Mouse (Mus musculus) heart, postnatal 0 days (tissue): ENCODE measurements around the gene Gm45623.

Experiments
- CTCF ChIP-seq: IDR thresholded peaks from 2 replicates; pipeline ENCODE4 v1.5.1; 2016; ENCODE audit warnings: antibody characterized with exemption, control low read depth, low read depth
- EP300 ChIP-seq: IDR thresholded peaks from 2 replicates; pipeline ENCODE4 v1.6.1; 2016; ENCODE audit warnings: antibody characterized with exemption, low read depth

GRCm38 (mm10) chr13:56741691-56742090 is 11.9 kb downstream of the Gm45623 start:
- TF ChIP-seq CTCF (no peak), EP300 (no peak)
